Mouse (Mus musculus) liver, embryonic 14.5 days (tissue): ENCODE data around the gene Itga3. TPM values are rescaled to one million over a fixed set of nuclear protein-coding genes. Genes with fewer than 3 reads are reported as not detected.

Source experiments
- ATAC-seq: fragments of 200-750 bp; cut with Nextera tagmentation; 2 replicates; pipeline ENCODE4 v1.8.0; 2017; ENCODE audit warnings: moderate number of reproducible peaks, mild to moderate bottlenecking, moderate library complexity; ENCODE audit not compliant: insufficient read depth
- DNase-seq, 3 experiments: peaks; one replicate each; pipeline ENCODE4 v3.0.0-alpha.2; 2012 to 2013; ENCODE audit warnings: low read depth in 3 of 3, low spot score in 3 of 3
- H3K27ac ChIP-seq: fragments of 300-500 bp; sonication (generic); 2 replicates; pipeline ENCODE4 v1.5.1; 2014; ENCODE audit warnings: moderate library complexity, mild to moderate bottlenecking, control low read depth, inconsistent platforms
- H3K27me3 ChIP-seq: fragments of 300-500 bp; sonication (generic); 2 replicates; pipeline ENCODE4 v1.6.1; 2014; ENCODE audit warnings: mild to moderate bottlenecking, low read length, moderate library complexity; ENCODE audit not compliant: control insufficient read depth, insufficient read depth
- H3K36me3 ChIP-seq: fragments of 300-500 bp; sonication (generic); replicated peaks from 2 replicates; pipeline ENCODE4 v1.6.1; 2014; ENCODE audit warnings: low read depth; ENCODE audit not compliant: control insufficient read depth, insufficient read depth
- H3K4me1 ChIP-seq, 2 experiments: fragments of 200-500 bp in 1 of 2; fragments of 300-500 bp in 1 of 2; sonication (generic) in 1 of 2; replicated peaks; 2 replicates each; pipeline ENCODE4 v1.6.1; 2012 to 2014; ENCODE audit warnings: antibody characterized with exemption in 1 of 2, inconsistent platforms in 1 of 2, low read length in 1 of 2; ENCODE audit not compliant: control insufficient read depth in 2 of 2, insufficient read depth in 2 of 2
- H3K4me2 ChIP-seq: fragments of 300-500 bp; sonication (generic); 2 replicates; pipeline ENCODE4 v1.6.1; 2014; ENCODE audit warnings: low read depth, mild to moderate bottlenecking, control low read depth, moderate library complexity
- H3K4me3 ChIP-seq, 2 experiments: fragments of 200-500 bp in 1 of 2; fragments of 300-500 bp in 1 of 2; sonication (generic) in 1 of 2; 2 replicates each; pipeline ENCODE4 v1.5.1; 2012 to 2014; ENCODE audit warnings: low read depth in 2 of 2, low read length in 2 of 2, mild to moderate bottlenecking in 2 of 2, control low read depth in 1 of 2, inconsistent platforms in 1 of 2, moderate library complexity in 1 of 2; ENCODE audit not compliant: insufficient read depth in 1 of 2
- H3K9ac ChIP-seq: fragments of 300-500 bp; sonication (generic); replicated peaks from 2 replicates; pipeline ENCODE4 v1.6.1; 2014; ENCODE audit warnings: mild to moderate bottlenecking, control low read depth, moderate library complexity
- H3K9me3 ChIP-seq: fragments of 300-500 bp; sonication (generic); 2 replicates; pipeline ENCODE4 v1.6.1; 2016; ENCODE audit warnings: low read length, mixed read lengths; ENCODE audit not compliant: control insufficient read depth
- CTCF ChIP-seq: IDR thresholded peaks from 2 replicates; pipeline ENCODE4 v1.5.1; 2016; ENCODE audit warnings: antibody characterized with exemption, low read depth, control low read depth
- EP300 ChIP-seq: IDR thresholded peaks from 2 replicates; pipeline ENCODE4 v1.6.1; 2016; ENCODE audit warnings: antibody characterized with exemption, low read depth
- WGBS: fragments of 180-500 bp; shearing (Covaris S2); extraction: QIAGEN DNeasy Blood & Tissue Kit; methylation state at CpG from one replicate; pipeline ENCODE4 v1.1.7; 2014; ENCODE audit not compliant: insufficient replicate concordance; 5-methylcytosine and 5-hydroxymethylcytosine counted together
- polyA plus RNA-seq, 2 experiments: library from polyadenylated mRNA; depleted of rRNA in 1 of 2; stranded (reverse) in 1 of 2; unstranded in 1 of 2; fragments of >200 nt; fragmentation: Nextera tagmentation in 1 of 2; extraction: Ambion mirVana in 1 of 2; gene quantifications; 2 replicates each; pipeline versions ENCODE4 v1.2.1 to v1.2.3; 2012 to 2014

Gene Itga3
- polyA plus RNA-seq, 2 experiments: 1.5 to 1.7 TPM

GRCm38 (mm10) chr11:95087301-95088228 is 11.0 kb upstream of the Itga3 start:
- Histone ChIP-seq H3K4me2 (no peak overlapping the region), H3K9me3 (no peaks in the 10 kb centered on the region), H3K4me3 (no peak overlapping the region), H3K36me3 (no peaks in the 10 kb centered on the region), H3K9ac (no peak overlapping the region), H3K4me1 (peaks cover 0 to 9% of the 10 kb centered on the region in 2 experiments; a peak in 1 of 4 replicates), H3K27me3 (no peaks in the 10 kb centered on the region), H3K27ac (no peak overlapping the region)
- no peak for ATAC-seq
- TF ChIP-seq CTCF (no peak), EP300 (no peak)
- WGBS: 51% methylated on average over 17 of the region's 17 CpGs
- no peak for DNase-seq

GRCm38 (mm10) chr11:95086229-95086628 is 9.6 kb upstream of the Itga3 start:
- no peak overlapping the region for H3K4me3 ChIP-seq
- no peak overlapping the region for H3K4me2 ChIP-seq
- H3K36me3 ChIP-seq: no peaks in the 10 kb centered on the region
- H3K4me1 ChIP-seq: peaks cover 0 to 9% of the 10 kb centered on the region in 2 experiments; a peak in 1 of 4 replicates
- DNase-seq (no peak), ATAC-seq (no peak)
- WGBS: 30% methylated on average over 5 of the region's 5 CpGs
- H3K27me3 ChIP-seq: no peaks in the 10 kb centered on the region; the same call in 1 of the 2 replicates
- H3K9me3 ChIP-seq: no peaks in the 10 kb centered on the region
- no peak for TF ChIP-seq CTCF
- TF ChIP-seq EP300: no peak
- H3K27ac ChIP-seq: no peak overlapping the region
- no peak overlapping the region for H3K9ac ChIP-seq

- Histone ChIP-seq H3K9ac (no peak overlapping the region), H3K4me2 (no peak overlapping the region), H3K27me3 (no peaks in the 10 kb centered on the region; the same call in 1 of the 2 replicates), H3K36me3 (no peaks in the 10 kb centered on the region), H3K4me3 (no peak overlapping the region), H3K27ac (no peak overlapping the region), H3K4me1 (peaks cover 0 to 9% of the 10 kb centered on the region in 2 experiments; a peak in 1 of 4 replicates), H3K9me3 (no peaks in the 10 kb centered on the region)
- WGBS: 16% methylated on average over 5 of the region's 5 CpGs
- TF ChIP-seq CTCF (no peak), EP300 (no peak)
- DNase-seq: no peak
- no peak for ATAC-seq
These were observed 9.1 kb upstream of the Itga3 start for GRCm38 (mm10) chr11:95085710-95086109.

GRCm38 (mm10) chr11:95084811-95085382 is 8.3 kb upstream of the Itga3 start:
- DNase-seq (no peak), ATAC-seq (no peak)
- TF ChIP-seq EP300 (no peak), CTCF (no peak)
- 28% methylated on average over 5 of the region's 5 CpGs for WGBS
- H3K36me3 ChIP-seq: no peaks in the 10 kb centered on the region
- no peaks in the 10 kb centered on the region for H3K9me3 ChIP-seq
- H3K27me3 ChIP-seq: no peaks in the 10 kb centered on the region; the same call in 1 of the 2 replicates
- peaks cover 0 to 9% of the 10 kb centered on the region in 2 experiments; a peak in 1 of 4 replicates for H3K4me1 ChIP-seq
- no peak overlapping the region for H3K4me2 ChIP-seq
- no peak overlapping the region for H3K4me3 ChIP-seq
- no peak overlapping the region for H3K9ac ChIP-seq
- H3K27ac ChIP-seq: no peak overlapping the region

- no peak overlapping the region for H3K27ac ChIP-seq
- H3K9ac ChIP-seq: no peak overlapping the region
- 25% methylated on average over 4 of the region's 4 CpGs for WGBS
- no peaks in the 10 kb centered on the region for H3K9me3 ChIP-seq
- ATAC-seq (no peak), DNase-seq (no peak)
- TF ChIP-seq EP300 (no peak), CTCF (no peak)
- H3K4me2 ChIP-seq: no peak overlapping the region
- H3K36me3 ChIP-seq: no peaks in the 10 kb centered on the region
- H3K4me3 ChIP-seq: no peak overlapping the region
- H3K4me1 ChIP-seq: peaks cover 0 to 12% of the 10 kb centered on the region in 2 experiments; a peak in 1 of 4 replicates
- H3K27me3 ChIP-seq: peaks cover 1% of the 10 kb centered on the region
These were observed 7.6 kb upstream of the Itga3 start for GRCm38 (mm10) chr11:95084175-95084574.
